Mouse (Mus musculus) liver, postnatal 0 days (tissue): ENCODE measurements around the gene Plcb3.
A peak's percentile ranks its signal among the peaks of the same experiment; 100 is the strongest.

Source experiments
- CTCF ChIP-seq: sonication (generic); IDR thresholded peaks from 2 replicates; pipeline ENCODE4 v1.5.1; 2016; ENCODE audit warnings: antibody characterized with exemption, low read depth
- EP300 ChIP-seq: IDR thresholded peaks from 2 replicates; pipeline ENCODE4 v1.6.1; 2016; ENCODE audit warnings: antibody characterized with exemption, low read depth, mild to moderate bottlenecking

- TF ChIP-seq CTCF = 0 out of 2 replicates have a peak, but pooled peaks have one; percentile 11
- no peak for TF ChIP-seq EP300
These were observed 16.0 kb upstream of the Plcb3 start, which contains the start of gene Dnajc4 for GRCm38 (mm10) chr19:6992011-6992858.
